Mouse (Mus musculus) liver, postnatal 0 days (tissue): ENCODE data around the gene Smarca4.

Experiments used
- CTCF ChIP-seq: sonication (generic); IDR thresholded peaks from 2 replicates; pipeline ENCODE4 v1.5.1; 2016; ENCODE audit warnings: antibody characterized with exemption, low read depth
- EP300 ChIP-seq: IDR thresholded peaks from 2 replicates; pipeline ENCODE4 v1.6.1; 2016; ENCODE audit warnings: antibody characterized with exemption, low read depth, mild to moderate bottlenecking

DNA sequence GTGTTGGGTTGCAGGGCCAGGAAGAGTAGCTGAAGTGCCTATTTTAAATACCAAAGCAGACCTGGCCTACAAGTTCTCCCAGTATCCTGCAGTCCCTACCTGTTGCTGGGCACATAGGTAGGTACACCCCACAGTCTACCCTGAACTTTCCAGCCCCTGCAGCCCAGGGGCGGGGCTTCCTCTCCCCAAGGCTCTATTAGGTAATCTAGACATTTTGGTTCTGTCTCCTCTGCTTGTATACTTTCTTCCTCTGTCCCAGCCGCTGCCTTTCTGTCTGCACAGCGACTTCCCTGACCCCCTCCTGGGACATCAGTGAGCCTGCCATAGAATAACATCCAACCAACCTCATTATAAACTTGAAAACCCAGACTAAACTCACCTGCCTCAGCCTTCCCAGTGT is 134.4 kb downstream of the Smarca4 start:
- TF ChIP-seq EP300 (no peak), CTCF (no peak)
